Mouse (Mus musculus): ENCODE measurements around the gene Sirt2.

DNA sequence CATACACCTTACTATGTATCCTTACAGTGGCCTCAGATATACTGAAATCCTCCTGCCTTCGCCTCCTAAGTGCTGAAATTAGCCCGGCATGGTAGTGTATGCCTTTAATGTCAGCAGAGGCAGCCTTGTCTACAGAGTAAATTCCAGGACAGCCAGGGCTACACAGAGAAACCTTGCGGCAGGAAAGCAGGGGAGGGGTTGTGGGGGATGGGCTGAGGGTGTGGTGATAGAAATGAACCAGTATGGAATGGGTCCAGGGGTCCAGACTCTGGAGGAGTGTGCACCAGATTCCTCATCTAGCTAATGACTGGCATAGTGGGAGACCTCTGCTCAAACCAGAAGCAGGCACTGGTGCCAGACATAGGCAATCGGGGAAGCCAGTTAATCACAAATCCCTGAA lies 47.4 kb upstream of the Sirt2 start:
- TF ChIP-seq CTCF (IDR thresholded peaks at IDR 0.05; ENCODE audit: low read depth) (no peak), EP300 (IDR thresholded peaks at IDR 0.05; ENCODE audit: low read depth) (no peak)
